10 mouse cellular contexts compared by ENCODE assay signal in genomic region chr17:36110641-36111509, GRCm38 (mm10). TPM values are rescaled to one million over a fixed set of nuclear protein-coding genes. Genes with fewer than 3 reads are reported as not detected.
DNase-seq lines count a peak whose midpoint lies in the region; ATAC-seq and TF ChIP-seq lines count a peak whose summit lies in the region.
"Not testable (repeated sequence)": the region's sequence is repeated elsewhere in the genome, so short reads cannot be mapped to it uniquely, and the experiment has no call there.
"Had no signal": no experiment of that assay in that cellular context is flagged by ENCODE, and none has a peak within 500 bp of the region (broad histone marks: within the 10 kb centered on the region; RNA-seq: fewer than 3 reads in every experiment).

No protein-coding gene starts in this region.

- H3K4me1 ChIP-seq in CH12.LX (ENCODE audit: control insufficient read depth in 1 of 2, insufficient read depth in 2 of 2); forebrain, embryonic 13.5 days; liver, postnatal 0 days (ENCODE audit: insufficient read depth); midbrain, postnatal 0 days (ENCODE audit: insufficient read depth, low read length): not testable (repeated sequence)
- H3K4me1 ChIP-seq in hindbrain, embryonic 10.5 days (replicated peaks) = peaks cover 11% of the 10 kb centered on the region; the same call in 1 of the 2 replicates

- in situ Hi-C loops in CH12.LX (cut with MboI; ENCODE audit: low pct_ligation_motif_present, low pct_unique_long_range_greater_than_20kb, low sequenced_read_pairs) = loop anchor here (10.0 kb wide), 1 partner anchor 76 kb away; the partner anchor contains the start of gene H2-T23

- not testable (repeated sequence) for H3K9me3 ChIP-seq in CH12.LX (replicated peaks; ENCODE audit: low read length); forebrain, embryonic 13.5 days (replicated peaks); hindbrain, embryonic 10.5 days; liver, postnatal 0 days (ENCODE audit: low read length); midbrain, postnatal 0 days (ENCODE audit: low read length)

- not testable (repeated sequence) for TF ChIP-seq EP300 in CH12.LX (IDR thresholded peaks at IDR 0.05; ENCODE audit: low read length); liver, postnatal 0 days (IDR thresholded peaks at IDR 0.05; ENCODE audit: low read depth)

- H3K9ac ChIP-seq in CH12.LX (ENCODE audit: insufficient read depth, low read depth) = peak overlapping the region; percentile 74; the same call in 1 of the 2 replicates
- H3K9ac ChIP-seq in forebrain, embryonic 13.5 days = peak overlapping the region; percentile 55; the same call in 1 of the 2 replicates
- 0 out of 2 replicates have a peak overlapping the region, but pooled peaks have one; percentile 21 for H3K9ac ChIP-seq in liver, postnatal 0 days (replicated peaks)
- not testable (repeated sequence) for H3K9ac ChIP-seq in midbrain, postnatal 0 days (replicated peaks; ENCODE audit: low read length, poor library complexity, severe bottlenecking)

- TF ChIP-seq CTCF in CH12.LX (conservative IDR thresholded peaks at IDR 0.05 in 1 of 2, IDR thresholded peaks at IDR 0.05 in 1 of 2; ENCODE audit: low read depth in 2 of 2, low read length in 2 of 2) = not testable (repeated sequence)
- peak; percentile 35 for TF ChIP-seq CTCF in liver, postnatal 0 days (IDR thresholded peaks at IDR 0.05; ENCODE audit: low read depth)
- TF ChIP-seq CTCF in midbrain, postnatal 0 days (IDR thresholded peaks at IDR 0.05) = peak; percentile 53

- not testable (repeated sequence) for H3K4me2 ChIP-seq in CH12.LX (ENCODE audit: insufficient read depth, low read depth, poor library complexity, severe bottlenecking)
- peak overlapping the region; percentile 83 for H3K4me2 ChIP-seq in forebrain, embryonic 13.5 days
- peak overlapping the region; percentile 79 for H3K4me2 ChIP-seq in liver, postnatal 0 days (ENCODE audit: low read depth, low read length)
- peak overlapping the region; percentile 78 for H3K4me2 ChIP-seq in midbrain, postnatal 0 days (ENCODE audit: low read depth, low read length, poor library complexity, severe bottlenecking)

- DNase-seq in CH12.LX (ENCODE audit: extremely low read depth); liver, postnatal 0 days; midbrain, postnatal 0 days (ENCODE audit: low spot score): not testable (repeated sequence)
- DNase-seq in cerebellum, postnatal 14 days = peak; percentile 16 to 25
- DNase-seq in hindbrain, embryonic 10.5 days (ENCODE audit: low spot score) = peak; percentile 38
- DNase-seq in kidney, postnatal 10 days = peak; percentile 27
- peak; percentile 22 to 30 for DNase-seq in spleen, postnatal 10 days (ENCODE audit: low spot score in 2 of 2)

- not testable (repeated sequence) for TF ChIP-seq POLR2A in CH12.LX (IDR thresholded peaks at IDR 0.05; ENCODE audit: low read depth, low read length)

- 1% methylated on average over 57 of the region's 57 CpGs for WGBS in forebrain, embryonic 13.5 days
- WGBS in hindbrain, embryonic 10.5 days = 1% methylated on average over 57 of the region's 57 CpGs
- 2% methylated on average over 57 of the region's 57 CpGs for WGBS in liver, postnatal 0 days (ENCODE audit: insufficient replicate concordance)
- WGBS in midbrain, postnatal 0 days = 1% methylated on average over 57 of the region's 57 CpGs

- dilution Hi-C loops in CH12.LX (cut with MboI; ENCODE audit: extremely low pct_ligation_motif_present, extremely low pct_unique_long_range_greater_than_20kb, low sequenced_read_pairs) = not testable (repeated sequence)

- H3K27me3 ChIP-seq in CH12.LX (replicated peaks); liver, postnatal 0 days (ENCODE audit: insufficient read depth, low read length); midbrain, postnatal 0 days (ENCODE audit: insufficient read depth, low read length): not testable (repeated sequence)
- H3K27me3 ChIP-seq in forebrain, embryonic 13.5 days = peaks cover 29% of the 10 kb centered on the region
- H3K27me3 ChIP-seq in hindbrain, embryonic 10.5 days (ENCODE audit: insufficient read depth, poor library complexity, severe bottlenecking) = peaks cover 47% of the 10 kb centered on the region

- TF ChIP-seq RAD21 in CH12.LX (IDR thresholded peaks at IDR 0.05; ENCODE audit: low read depth, low read length) = not testable (repeated sequence)

- peak; percentile 76 for ATAC-seq in forebrain, embryonic 13.5 days
- peak; percentile 66 for ATAC-seq in liver, postnatal 0 days
- ATAC-seq in midbrain, postnatal 0 days (ENCODE audit: low FRiP score) = peak; percentile 82

- not testable (repeated sequence) for H3K36me3 ChIP-seq in CH12.LX (replicated peaks in 1 of 2; ENCODE audit: control insufficient read depth in 1 of 2, insufficient read depth in 1 of 2, low read length in 1 of 2); forebrain, embryonic 13.5 days (ENCODE audit: poor library complexity, severe bottlenecking); hindbrain, embryonic 10.5 days; liver, postnatal 0 days (replicated peaks; ENCODE audit: insufficient read depth, low read length); midbrain, postnatal 0 days (ENCODE audit: insufficient read depth, low read length)

- peak overlapping the region; percentile 53; the same call in 1 of the 2 replicates for H3K27ac ChIP-seq in CH12.LX (ENCODE audit: insufficient read depth, low read depth)
- not testable (repeated sequence) for H3K27ac ChIP-seq in forebrain, embryonic 13.5 days; liver, postnatal 0 days (ENCODE audit: low read depth); midbrain, postnatal 0 days (ENCODE audit: low read depth, low read length)
- H3K27ac ChIP-seq in hindbrain, embryonic 10.5 days = peak overlapping the region; percentile 35; the same call in 1 of the 2 replicates

- H3K79me2 ChIP-seq in CH12.LX (replicated peaks; ENCODE audit: control insufficient read depth, extremely low read depth, insufficient read depth, poor library complexity, severe bottlenecking) = not testable (repeated sequence)

- peak overlapping the region; percentile 42 to 67 (median 42) for H3K4me3 ChIP-seq in CH12.LX (replicated peaks in 1 of 3; ENCODE audit: low read depth in 2 of 3, low read length in 2 of 3, poor library complexity in 1 of 3)
- H3K4me3 ChIP-seq in forebrain, embryonic 13.5 days = peak overlapping the region; percentile 44
- H3K4me3 ChIP-seq in hindbrain, embryonic 10.5 days = peak overlapping the region; percentile 54
- H3K4me3 ChIP-seq in liver, postnatal 0 days (ENCODE audit: low read depth, low read length) = peak overlapping the region; percentile 46
- peak overlapping the region; percentile 40 for H3K4me3 ChIP-seq in midbrain, postnatal 0 days (ENCODE audit: low read depth, low read length)

RNA-seq across cellular contexts. Expression of gene Gm19684, which starts 10.6 kb away (rescaled TPM):
- total RNA-seq in CH12.LX (2012; rRNA removed) (0.34 and 0.55 TPM in 2 replicates), CH12.LX (2014; rRNA removed) (0.35 TPM in 1 of 2 replicates, not detected in the other)
- 0.87 and 0.93 TPM in 2 replicates for polyA plus RNA-seq in CH12.LX (2012; ENCODE audit: insufficient read length, low read depth)
- polyA plus RNA-seq in forebrain, embryonic 13.5 days (2015; fragmentation: Nextera tagmentation; extraction: Ambion mirVana) = not detected in 2 replicates
- not detected in 2 replicates for polyA plus RNA-seq in hindbrain, embryonic 10.5 days (2016; fragmentation: Nextera tagmentation; extraction: Ambion mirVana)
- not detected in 2 replicates for polyA plus RNA-seq in liver, postnatal 0 days (2015; fragmentation: Nextera tagmentation; extraction: Ambion mirVana)
- total RNA-seq in midbrain, postnatal 0 days (2014; rRNA removed) = not detected in 2 replicates
- polyA plus RNA-seq in midbrain, postnatal 0 days (2015; fragmentation: Nextera tagmentation; extraction: Ambion mirVana) = not detected in 2 replicates
- total RNA-seq: gastrocnemius, adult 18-20 months had no signal

RNA-seq across cellular contexts. Expression of gene Gm7030, which starts 18.4 kb away (rescaled TPM):
- total RNA-seq in CH12.LX (2012; rRNA removed) (not detected in 2 replicates), CH12.LX (2014; rRNA removed) (not detected in 2 replicates)
- not detected in 2 replicates for polyA plus RNA-seq in CH12.LX (2012; ENCODE audit: insufficient read length, low read depth)
- polyA plus RNA-seq in forebrain, embryonic 13.5 days (2015; fragmentation: Nextera tagmentation; extraction: Ambion mirVana) = not detected in 2 replicates
- not detected in 2 replicates for polyA plus RNA-seq in hindbrain, embryonic 10.5 days (2016; fragmentation: Nextera tagmentation; extraction: Ambion mirVana)
- polyA plus RNA-seq in liver, postnatal 0 days (2015; fragmentation: Nextera tagmentation; extraction: Ambion mirVana) = not detected in 2 replicates
- total RNA-seq in midbrain, postnatal 0 days (2014; rRNA removed) = not detected in 2 replicates
- polyA plus RNA-seq in midbrain, postnatal 0 days (2015; fragmentation: Nextera tagmentation; extraction: Ambion mirVana) = not detected in 2 replicates
- total RNA-seq: gastrocnemius, adult 18-20 months had no signal

RNA-seq across cellular contexts. Expression of gene Gm11127, which starts 52.7 kb away (rescaled TPM):
- 23.8 and 25.1 TPM in 2 replicates for total RNA-seq in CH12.LX (2012; rRNA removed)
- total RNA-seq in CH12.LX (2014; rRNA removed) = 1.2 and 2.0 TPM in 2 replicates
- polyA plus RNA-seq in CH12.LX (2012; ENCODE audit: insufficient read length, low read depth) = 0.27 and 0.37 TPM in 2 replicates
- polyA plus RNA-seq in forebrain, embryonic 13.5 days (2015; fragmentation: Nextera tagmentation; extraction: Ambion mirVana) = not detected in 2 replicates
- polyA plus RNA-seq in hindbrain, embryonic 10.5 days (2016; fragmentation: Nextera tagmentation; extraction: Ambion mirVana) = not detected in 2 replicates
- polyA plus RNA-seq in liver, postnatal 0 days (2015; fragmentation: Nextera tagmentation; extraction: Ambion mirVana) = 0.12 TPM in 1 of 2 replicates, not detected in the other
- 0.19 TPM in 1 of 2 replicates, not detected in the other for total RNA-seq in midbrain, postnatal 0 days (2014; rRNA removed)
- polyA plus RNA-seq in midbrain, postnatal 0 days (2015; fragmentation: Nextera tagmentation; extraction: Ambion mirVana) = 0.12 TPM in 1 of 2 replicates, not detected in the other

RNA-seq across cellular contexts. Expression of gene Gm8909, which starts 57.5 kb away (rescaled TPM):
- 0.25 and 0.38 TPM in 2 replicates for total RNA-seq in CH12.LX (2012; rRNA removed)
- not detected in 2 replicates for total RNA-seq in CH12.LX (2014; rRNA removed)
- 16.5 and 35.5 TPM in 2 replicates for polyA plus RNA-seq in CH12.LX (2012; ENCODE audit: insufficient read length, low read depth)
- polyA plus RNA-seq in forebrain, embryonic 13.5 days (2015; fragmentation: Nextera tagmentation; extraction: Ambion mirVana) = not detected in 2 replicates
- 0.22 TPM in 1 of 2 replicates, not detected in the other for polyA plus RNA-seq in hindbrain, embryonic 10.5 days (2016; fragmentation: Nextera tagmentation; extraction: Ambion mirVana)
- not detected in 2 replicates for polyA plus RNA-seq in liver, postnatal 0 days (2015; fragmentation: Nextera tagmentation; extraction: Ambion mirVana)
- not detected in 2 replicates for total RNA-seq in midbrain, postnatal 0 days (2014; rRNA removed)
- polyA plus RNA-seq in midbrain, postnatal 0 days (2015; fragmentation: Nextera tagmentation; extraction: Ambion mirVana) = not detected in 2 replicates
- total RNA-seq: gastrocnemius, adult 18-20 months; layer of hippocampus, adult 8-10 months had no signal
